Mouse (Mus musculus) kidney, adult 2 months (tissue): ENCODE data around the gene Mob2.
A peak's percentile ranks its signal among the peaks of the same experiment; 100 is the strongest.

ENCODE experiments used
- CTCF ChIP-seq: fragments of 200-500 bp; conservative IDR thresholded peaks from 2 replicates; pipeline ENCODE4 v1.5.1; 2011; ENCODE audit warnings: low read depth, mild to moderate bottlenecking, control low read depth, low read length, moderate library complexity, mixed read lengths; ENCODE audit not compliant: insufficient read depth, insufficient read length
- POLR2A ChIP-seq: fragments of 200-500 bp; IDR thresholded peaks from one replicate; pipeline ENCODE4 v1.6.1; 2011; ENCODE audit warnings: low read depth, low read length, control low read depth

DNA sequence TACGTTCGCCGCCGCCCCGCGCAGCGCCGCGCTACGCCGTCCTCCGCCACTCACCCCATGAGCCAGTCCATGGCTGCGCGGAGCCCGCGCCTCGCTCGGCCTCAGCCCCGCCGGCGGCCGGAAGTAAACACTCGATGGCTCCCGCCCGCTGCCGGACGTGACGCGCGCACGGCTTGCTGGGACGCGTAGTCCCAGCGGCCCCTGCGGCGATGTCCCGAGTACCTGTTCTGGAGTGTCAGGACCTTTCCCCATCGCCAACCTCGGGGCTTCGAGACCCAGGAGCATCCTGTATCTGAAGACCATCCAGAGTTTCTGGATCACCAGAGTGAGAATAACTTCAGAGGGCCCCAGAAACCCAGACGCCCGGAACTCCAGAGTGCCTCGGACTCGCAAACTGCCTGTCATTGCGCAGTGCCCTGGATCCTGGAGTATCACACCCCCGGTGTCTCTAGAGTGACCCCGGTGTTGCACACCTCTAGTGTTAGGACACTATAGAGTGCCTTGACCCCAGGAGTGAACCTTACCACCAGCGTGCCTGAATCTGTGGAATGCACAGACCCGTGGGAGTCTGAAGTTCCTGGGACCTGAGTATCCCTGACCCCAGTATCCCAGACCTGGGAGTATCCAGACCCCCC lies at the start of gene Mob2:
- TF ChIP-seq CTCF (no peak), POLR2A (peak; percentile 73)
